Mouse (Mus musculus) right cerebral cortex, postnatal 14 days (tissue): ENCODE results near the gene Pcbp1.

Source experiments
- DNase-seq: peaks from one replicate; pipeline ENCODE4 v3.0.0; 2022

Pcbp1 gene

DNA sequence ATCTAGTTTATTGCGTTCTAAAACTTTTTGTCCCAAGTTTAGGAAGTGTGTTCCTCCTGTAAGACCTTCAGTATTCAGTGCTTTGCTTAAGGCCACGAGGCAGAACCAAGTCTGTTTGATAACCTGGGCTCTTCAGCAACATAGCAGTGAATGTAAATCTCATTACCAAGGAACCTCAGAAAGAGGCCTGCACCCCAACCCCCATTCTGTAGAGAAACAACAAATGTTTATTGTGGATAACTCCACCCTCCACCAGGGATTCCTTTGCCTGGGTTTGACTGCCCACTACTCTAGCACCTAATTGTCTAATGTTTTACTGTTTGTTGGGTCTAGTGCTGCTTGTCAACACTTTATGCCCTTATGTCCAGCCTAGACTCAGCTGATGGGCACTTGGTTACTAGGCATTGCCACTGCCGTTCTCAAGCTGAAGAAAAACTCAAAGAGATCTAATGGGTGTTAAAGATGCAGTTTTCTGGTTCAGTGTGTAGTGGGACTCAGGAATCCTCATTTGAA lies 2.8 kb downstream of the Pcbp1 start:
- no peak for DNase-seq

DNA sequence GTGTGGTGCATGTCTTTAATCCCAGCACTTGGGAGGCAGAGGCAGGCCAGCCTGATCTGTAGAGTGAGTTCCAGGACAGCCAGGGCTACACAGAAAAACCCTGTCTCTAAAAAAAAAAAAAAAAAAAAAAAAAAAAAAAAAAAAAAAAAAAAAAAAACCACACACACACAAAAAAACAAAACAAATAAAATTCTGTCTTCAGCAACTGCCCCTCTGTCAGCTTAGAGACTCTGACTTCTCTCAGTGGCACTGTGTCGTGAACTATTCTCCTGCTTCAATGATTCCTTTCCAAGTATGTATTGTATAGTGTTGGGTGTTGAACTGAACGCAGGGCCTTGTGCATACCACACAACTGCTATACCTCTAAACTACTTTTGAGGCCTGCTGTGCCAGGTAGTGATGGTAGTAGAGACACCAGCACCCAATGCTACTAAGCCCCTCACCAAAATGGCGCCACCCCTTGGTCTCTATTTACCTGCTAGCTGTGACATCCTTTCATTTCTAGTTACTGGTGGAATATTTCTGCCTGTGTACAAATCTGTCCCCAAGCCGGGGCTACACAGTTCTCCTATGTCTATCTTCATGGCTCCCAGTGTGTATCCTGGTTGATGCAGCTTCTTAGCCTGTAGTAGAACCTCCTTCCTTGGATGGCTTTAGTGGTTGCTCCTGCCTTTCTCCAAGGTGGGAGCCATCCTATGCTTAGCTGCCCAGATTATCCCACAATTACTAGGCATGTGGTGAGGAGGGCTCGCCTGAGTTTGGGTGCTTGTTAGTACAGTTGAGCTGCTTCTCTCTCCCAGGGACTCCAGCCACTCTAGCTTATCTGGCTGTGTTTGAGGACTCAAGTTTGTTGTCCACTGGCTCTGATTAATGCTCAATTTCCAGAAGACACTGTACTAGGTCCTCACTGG lies 3.9 kb downstream of the Pcbp1 start:
- DNase-seq, result no peak

DNA sequence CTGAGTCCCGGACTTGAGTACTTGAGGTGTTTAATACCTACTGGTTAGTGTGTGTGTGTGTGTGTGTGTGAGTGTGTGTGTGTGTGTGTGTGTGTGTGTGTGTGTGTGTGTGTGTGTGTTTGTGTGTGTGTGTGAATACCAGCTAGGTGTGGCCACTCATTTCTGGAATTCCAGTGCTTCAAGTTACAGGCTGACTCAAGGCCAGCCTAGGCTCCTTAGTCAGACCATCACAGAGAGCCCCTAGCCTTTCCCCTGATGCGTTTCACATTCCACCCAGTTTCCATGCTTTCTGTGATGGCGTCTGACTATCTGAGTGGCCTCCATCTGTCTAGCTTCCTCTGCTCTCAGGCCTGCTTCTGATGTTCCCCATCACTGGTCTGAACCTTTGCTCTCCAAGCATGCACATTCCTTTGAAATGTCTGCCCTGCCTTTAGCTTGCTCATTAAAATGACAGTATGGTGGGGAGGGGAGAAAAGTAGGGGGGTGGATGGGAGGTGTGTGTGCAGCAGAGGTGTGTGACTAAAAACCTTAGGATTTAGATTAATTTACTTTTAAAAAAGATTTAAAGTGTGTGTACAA lies 6.3 kb downstream of the Pcbp1 start:
- DNase-seq, result no peak

DNA sequence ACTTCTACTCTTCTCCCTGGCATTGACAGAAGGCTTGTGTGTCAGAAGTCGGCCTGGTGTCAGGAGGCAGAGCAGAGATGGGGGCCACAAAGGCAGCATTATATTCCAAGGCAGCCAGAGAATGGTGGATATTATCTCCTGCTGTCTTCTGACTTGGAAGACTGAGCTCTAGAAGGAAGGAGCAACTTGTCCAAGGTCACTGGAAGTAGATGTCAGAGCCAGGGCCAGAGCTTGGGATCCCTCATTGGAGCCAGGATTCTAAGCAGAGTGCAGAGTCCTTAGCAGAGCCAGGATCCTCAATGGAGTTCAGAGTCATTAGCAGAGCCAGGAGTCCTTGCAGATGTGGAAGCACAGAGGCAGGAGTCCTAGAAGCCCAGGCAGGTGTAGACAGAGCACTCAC lies 10.1 kb downstream of the Pcbp1 start:
- DNase-seq, result no peak

DNA sequence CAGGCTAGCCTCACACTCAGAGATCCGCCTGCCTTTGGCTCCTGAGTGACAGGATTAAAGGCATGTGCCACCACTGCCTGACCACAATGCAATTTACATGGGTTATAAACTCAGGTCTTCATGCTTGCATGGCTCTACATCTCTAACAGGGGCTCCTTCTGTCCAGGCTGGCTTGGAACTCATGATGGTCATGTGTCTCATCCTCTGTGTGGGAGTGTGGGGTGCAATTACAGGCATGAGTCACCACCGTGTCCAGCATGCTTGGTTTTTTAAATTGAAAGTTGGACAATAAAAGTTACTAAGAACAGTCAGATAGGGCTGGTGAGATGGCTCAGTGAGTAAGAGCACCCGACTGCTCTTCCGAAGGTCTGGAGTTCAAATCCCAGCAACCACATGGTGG lies 12.8 kb downstream of the Pcbp1 start:
- DNase-seq, result no peak

DNA sequence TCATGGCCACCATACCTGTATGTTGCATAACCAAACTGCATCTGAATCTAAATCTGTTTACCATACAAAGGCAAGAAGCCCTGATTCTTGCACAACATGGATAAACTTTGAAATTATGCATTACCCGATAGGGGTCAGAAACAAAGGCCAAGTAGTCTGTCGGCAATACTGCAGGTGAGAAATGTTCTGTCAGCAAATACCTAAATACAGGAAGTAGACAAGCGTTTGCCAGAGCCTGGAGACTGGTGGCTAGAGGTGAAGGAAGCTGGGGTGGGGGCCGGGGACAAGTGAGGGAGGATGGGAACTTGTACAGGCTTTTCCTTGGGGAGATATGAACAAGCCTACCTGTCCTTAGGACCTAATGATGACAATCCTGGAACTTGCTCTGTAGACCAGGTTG lies 15.1 kb downstream of the Pcbp1 start:
- DNase-seq, result no peak

DNA sequence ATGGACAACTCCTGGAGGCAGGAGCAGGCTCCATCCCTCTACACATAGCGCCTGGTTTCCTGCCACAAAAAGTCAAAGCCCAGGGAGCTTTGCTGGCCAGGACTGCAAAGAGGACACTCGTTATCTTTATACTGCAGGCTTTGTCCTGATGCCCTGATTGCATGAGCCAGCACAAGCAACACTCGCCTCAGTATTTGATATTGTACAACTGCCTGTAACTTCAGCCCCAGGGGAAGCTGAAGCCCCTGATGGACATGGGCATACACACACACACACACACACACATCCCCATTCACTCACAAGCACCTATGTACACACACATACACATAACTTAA lies 16.3 kb downstream of the Pcbp1 start:
- DNase-seq, result no peak

DNA sequence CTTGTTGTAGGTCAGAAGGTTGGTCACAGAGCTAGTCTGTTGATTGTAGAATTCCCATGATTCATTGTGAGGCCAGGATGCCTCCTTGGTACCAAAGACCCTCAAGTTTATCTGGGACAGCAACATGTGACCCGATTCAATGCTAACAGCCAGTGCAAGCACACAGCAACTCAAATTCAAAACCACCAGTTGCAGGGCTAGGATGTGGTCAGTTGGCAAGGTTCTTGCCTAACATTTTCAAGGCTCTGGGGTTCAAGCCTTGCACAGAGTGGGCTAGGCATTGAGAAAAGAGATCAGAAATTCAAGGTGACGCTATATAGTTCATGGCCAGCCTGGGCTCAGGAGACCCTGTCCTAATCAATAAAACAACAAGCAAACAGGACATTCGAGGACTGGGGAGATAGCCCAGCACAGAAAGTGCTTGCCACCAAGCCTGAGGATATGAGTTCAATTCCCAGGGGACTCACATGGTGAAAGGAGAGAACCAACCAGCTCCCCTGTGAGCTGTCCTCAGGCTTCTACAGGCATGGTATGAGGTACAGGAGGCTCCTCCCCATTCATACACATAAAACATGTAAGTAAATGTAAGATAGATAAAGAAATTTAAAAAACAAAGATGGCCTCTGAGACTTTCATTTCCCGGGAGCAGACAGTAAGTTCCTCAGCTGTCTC lies 16.8 kb downstream of the Pcbp1 start:
- no peak for DNase-seq

DNA sequence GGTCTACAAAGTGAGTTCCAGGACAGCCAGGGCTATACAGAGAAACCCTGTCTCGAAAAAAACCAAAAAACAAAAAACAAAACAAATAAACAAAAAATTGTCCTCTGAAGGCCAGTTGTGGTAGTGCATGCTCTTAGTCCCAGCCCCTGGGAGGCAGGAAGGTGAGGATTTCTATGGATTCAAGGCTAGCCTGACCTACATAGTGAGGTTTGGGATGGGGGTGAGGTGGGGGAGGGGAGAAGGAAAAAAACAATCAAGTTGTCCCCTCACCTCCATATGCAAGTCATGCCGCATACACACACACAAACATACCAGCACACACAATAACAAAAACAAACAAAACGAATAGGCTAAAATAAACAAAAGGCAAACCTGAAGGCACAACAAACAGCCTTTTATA lies 17.4 kb downstream of the Pcbp1 start:
- no peak for DNase-seq

DNA sequence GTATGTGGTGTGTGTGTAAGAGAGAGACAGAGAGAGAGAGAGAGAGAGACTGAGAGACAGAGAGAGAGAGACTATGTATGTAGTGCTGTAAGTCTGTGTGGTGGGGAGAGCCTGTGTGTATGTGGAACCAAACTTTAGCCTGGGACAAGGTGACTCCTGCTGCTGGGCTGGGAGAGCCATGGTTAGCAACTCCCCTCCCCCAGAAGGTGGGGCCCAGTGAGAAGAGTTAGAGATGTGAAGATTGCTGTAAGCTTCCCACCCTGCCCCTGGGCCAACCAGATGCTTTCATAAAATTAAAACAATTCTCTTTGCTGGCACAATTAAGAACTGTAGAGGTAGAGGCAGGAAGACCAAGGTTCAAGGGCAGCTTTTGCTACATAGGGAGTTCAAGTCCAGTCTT lies 19.0 kb downstream of the Pcbp1 start:
- no peak for DNase-seq

DNA sequence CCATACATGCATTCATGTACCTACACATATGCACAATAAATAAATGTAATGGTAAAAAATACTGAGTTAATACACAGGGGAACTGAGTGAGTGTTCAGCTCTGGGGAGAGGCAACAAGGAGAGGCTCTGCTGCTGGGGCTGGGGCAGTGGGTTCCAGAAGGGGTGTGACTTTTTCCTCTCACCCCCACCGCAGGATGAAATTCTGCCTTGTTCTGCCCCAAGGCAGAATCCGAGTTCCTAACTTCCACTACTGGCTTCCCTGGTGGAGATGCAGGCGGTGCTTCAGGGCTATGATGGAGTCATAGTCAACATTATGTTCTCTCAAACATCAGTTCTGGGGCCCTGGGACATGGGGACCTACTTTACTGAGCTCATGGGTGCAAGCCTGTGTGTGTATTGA lies 19.8 kb downstream of the Pcbp1 start:
- DNase-seq, result no peak

DNA sequence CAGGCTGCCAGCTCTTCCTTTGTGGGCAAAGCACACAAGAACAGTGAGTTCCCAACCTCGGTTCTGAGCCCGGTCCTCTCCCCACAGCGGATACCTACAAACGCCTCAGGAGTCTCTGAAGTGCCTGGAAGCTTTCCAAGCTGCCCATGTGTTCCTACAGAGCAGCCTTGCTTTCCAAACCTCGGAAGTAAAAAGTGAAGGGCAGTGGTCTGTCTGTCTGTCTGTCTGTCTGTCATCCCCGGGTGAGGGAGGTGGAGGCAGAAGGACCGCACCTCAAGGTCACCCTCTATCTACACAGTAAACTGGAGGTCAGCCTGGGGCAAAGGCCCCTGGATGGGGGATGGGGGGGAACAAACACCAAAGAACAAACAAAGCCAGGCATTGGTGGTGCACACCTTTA lies 20.4 kb downstream of the Pcbp1 start:
- no peak for DNase-seq

DNA sequence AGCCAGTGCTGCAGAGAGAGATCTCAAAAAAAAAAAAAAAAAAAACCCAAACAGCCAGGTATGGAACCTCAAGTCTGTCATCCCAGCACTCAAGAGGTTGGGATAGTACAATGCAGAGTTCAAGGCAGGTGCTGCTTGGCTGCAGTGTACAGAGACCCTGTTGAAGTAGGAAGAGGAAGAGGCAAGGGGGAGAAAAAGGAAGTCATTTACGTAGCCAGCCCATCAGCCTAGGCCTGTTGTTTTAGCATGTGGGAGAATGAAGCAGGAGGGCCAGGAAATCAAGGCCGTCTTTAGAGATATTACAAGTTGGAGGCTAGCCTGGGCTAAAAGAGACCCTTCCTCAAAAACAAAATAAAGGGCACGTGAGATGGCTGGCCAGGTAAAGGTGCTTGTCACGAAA lies 22.6 kb downstream of the Pcbp1 start:
- no peak for DNase-seq

DNA sequence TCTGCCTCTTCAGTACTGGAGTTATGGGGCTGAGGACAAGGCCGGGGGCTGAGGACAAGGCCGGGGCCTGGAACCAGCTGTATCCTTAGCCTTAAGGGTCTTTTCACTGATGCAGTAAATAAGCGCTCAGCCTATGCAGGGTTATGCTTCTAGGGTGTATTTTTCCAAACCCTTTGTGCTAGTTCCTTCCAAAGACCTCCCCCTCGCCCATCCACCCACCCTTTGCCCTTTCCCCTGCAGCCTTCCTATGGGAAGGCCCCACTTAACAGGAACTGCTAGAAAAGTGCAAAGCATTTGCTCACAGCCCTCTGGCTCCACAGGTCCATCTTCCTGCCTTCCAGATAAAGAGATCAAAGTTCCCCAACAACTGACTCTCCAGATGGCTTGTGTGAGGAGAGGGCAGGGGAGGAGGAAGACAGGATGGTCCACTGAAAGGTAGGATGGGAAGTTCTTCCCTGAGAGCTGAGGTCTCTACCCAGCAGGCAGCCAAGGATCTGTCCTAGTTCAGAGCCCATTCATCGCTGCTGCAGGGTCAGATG lies 26.5 kb downstream of the Pcbp1 start:
- no peak for DNase-seq

DNA sequence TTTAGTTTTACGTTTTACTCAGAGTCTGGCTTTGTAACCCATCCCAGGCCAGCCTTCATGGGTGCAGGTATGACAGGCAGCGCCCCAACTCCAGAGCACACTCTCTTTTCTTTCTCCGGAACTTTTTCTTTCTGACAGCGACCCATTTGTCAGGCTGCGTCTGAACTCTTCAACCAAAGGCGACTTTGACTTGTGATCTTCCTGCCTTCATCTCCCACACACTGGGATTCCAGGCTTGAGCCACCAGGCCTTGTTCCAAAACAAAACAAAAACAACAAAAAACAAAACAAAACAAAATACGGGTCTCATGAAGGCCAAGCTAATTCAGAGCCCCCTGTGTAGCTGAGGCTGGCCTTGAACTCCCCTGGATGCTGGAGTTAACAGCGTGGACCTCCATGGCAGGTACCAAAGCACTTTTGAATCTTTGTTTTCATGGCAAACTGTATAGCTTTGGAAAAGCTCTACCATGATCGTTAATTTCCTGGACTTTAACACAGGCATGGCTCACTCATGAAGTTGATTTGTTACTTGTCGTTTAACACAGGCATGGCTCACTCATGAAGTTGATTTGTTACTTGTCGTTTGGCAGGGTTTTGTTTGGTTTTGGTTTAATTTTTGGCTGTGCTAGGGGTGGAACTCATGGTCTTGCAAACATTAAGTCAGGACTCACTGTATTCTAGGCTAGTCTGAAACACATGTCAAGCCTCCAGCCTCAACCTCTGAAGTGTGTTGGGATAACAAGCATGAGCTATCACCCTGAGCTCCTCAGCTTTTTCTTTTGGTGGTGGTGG lies 28.0 kb downstream of the Pcbp1 start:
- no peak for DNase-seq

DNA sequence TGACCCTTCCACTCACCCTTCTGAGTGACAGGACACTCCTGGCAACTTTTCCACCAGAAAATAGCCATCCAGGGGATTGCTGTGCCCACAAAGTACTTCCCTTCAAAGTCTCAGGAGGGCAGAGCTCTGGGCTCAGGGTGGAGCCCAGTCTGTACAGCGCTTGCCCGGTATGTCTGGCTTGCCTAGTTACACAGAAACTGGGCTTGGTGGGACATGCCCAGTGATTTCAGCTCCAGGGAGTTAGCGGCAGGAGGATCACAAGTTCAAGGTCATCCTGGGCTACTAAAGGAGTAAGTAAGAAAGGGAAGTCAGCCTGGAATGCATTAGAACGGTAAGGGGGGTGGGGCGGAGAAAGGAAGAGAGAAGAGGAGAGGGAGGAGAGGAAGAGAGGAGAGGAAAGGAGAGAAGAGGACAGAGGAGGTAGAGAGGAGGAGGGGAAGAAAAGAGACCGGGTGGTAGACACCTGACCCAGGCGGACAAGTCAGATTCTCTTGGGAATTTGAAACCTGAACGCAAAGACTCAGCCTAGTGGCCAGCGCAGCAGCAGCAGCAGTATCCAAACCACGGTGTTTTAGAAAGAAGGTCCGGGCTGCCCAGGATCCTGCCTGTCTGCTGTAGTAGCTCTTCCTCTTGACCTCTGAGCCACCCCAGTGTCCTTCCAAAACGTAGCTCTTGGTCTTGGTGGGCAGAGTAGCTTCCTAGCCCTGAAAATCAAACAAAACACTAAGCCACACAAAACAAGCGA lies 28.9 kb downstream of the Pcbp1 start:
- DNase-seq, result no peak

DNA sequence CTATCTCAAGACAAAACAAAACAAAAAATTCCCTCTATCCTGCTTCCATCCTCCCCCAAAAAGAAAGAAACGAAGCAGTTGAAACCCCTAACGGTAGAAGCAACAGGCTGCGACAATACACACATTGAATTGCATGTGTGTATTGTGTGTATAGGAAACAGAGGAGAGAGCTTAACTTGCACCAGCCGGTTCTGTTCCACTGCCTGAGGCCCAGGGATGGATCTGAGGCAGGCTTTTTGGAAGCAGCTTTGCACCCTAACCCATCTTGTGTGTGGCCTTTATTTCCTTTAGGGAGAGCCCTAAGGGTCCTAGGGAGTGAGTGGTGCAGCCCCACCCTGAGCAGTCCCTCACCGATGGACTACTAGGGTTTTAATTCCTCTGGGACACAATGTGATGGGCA lies 29.5 kb downstream of the Pcbp1 start:
- no peak for DNase-seq

DNA sequence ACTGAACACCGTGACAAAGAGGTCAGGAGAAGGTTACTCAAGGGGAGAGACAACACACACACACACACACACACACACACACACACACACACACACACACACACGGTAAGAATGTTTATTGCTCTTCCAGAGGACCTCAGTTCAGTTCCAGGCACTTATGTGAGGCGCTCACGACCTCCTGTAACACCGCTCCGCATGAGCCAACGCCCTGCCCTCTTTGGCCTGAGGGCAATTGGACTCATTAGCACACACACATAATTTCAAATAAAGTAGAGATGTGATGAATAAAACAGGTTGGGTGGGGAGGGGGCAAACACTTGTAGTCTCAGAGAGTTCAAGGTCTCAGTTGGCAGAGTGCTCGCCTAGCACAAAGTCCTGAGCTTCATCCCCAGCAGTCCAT lies 30.0 kb downstream of the Pcbp1 start:
- DNase-seq, result no peak

DNA sequence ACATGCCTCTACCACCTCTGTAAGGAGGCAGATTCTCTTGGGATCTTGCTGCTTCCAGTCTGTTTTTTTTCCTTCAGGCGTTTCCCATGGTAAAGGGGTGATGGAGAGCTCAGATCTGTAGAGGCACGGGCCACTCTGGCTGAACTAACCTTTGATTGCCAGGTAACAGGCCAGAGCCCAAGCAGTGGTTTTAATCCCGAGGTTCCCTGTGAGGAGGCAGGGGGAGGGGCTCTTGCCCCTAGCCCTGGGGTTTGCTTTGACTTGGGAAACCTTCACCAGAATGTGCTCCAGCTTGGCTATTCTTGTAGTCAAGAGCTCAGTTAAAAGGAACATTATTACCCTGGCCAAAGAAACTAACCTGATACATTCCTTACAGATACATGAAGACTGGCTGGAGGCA lies 30.5 kb downstream of the Pcbp1 start:
- DNase-seq, result no peak

DNA sequence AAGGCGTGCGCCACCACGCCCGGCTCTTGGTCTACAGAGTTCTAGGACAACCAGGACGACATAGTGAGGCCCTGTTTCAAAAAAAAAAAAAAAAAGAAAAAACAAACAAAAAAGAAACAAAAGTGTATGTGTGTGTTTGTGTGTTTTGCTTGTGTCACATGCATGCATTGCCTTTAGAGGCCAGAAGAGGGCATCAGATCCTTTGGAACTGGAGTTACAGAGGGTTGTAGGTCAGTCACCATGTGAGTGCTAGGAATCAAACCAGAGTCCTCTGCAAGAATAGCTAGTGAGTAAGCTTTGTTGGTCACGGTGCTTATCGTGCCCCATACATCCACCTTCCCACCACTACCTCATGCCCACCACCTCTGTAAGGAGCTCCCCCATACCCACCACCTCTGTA lies 31.4 kb downstream of the Pcbp1 start:
- no peak for DNase-seq

DNA sequence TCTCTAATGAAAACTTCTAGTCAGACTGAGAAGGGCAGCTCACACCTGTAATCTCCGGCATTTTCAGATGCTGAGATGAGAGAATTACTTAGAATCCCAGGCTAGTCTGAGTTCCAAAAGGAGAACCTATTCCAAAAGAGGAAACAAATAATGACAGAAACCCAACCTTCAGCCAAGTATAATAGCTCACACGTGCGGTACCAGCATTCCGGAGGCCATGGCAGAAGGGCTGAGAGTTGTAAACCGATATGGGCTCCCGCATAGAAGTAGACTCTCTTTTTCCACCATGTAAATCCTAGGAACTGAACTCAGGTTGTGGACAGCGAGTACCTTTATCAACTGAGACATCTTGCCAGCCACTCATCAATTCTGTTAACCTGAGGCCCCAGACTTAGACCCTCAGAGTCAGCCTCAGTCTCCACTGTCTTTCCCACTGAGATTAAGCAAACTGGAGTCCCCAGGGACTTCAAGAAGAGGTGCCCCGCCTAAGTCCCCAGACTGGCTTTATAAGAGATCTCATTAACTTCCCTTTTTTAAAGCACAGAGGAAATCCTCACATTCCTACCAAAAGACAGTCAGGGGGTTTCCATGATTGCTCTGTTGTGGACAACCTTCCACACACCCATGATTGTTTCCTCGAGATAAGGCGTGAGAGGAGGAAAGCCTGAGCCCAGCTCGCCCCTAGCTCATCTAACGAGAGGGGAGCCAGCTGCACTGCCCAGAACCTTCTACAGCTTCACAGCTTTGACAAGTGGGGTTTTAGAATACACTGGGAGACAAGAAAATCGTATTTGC lies 32.5 kb downstream of the Pcbp1 start:
- DNase-seq, result no peak
